Mouse (Mus musculus): ENCODE results near the gene Nkx1-1.

DNA sequence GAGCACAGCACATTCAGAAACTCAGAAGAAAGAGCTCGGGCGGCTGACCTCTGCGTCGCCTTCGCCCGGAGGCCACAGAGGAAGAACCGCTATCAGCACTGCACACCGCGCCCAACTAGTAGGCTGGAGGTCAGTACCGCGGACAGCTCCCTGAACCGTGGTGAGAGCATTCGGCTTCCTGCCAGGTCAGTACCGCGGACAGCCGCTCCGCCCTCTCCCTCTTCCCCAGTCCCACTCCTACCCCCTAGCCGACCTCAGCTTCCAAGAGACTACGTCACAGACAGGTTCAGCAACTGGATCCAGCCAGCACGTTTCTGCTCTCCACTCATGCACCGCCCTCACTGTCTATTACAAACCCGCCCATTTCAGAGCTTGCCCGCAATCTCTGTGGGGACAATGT, 4.4 kb upstream of the Nkx1-1 start:
- TF ChIP-seq POLR2A (IDR thresholded peaks at IDR 0.05; ENCODE audit: borderline replicate concordance, control insufficient read depth, low read depth, low read length) = no peak; the same call in 1 of the 2 replicates
- TF ChIP-seq CTCF (IDR thresholded peaks at IDR 0.05; ENCODE audit: control insufficient read depth, insufficient read depth, low read length) = no peak
